Mouse (Mus musculus) frontal cortex, adult (tissue): Measurements from ENCODE around the gene Smlr1.

Source experiments
- ATAC-seq: cut with Nextera tagmentation; 2 replicates; pipeline ENCODE4 v1.9.2; 2017; ENCODE audit warnings: mild to moderate bottlenecking, moderate library complexity, mixed read lengths; ENCODE audit not compliant: low TSS enrichment

The Smlr1 gene

GRCm38 (mm10) chr10:25499323-25500071 lies 36.6 kb downstream of the Smlr1 start:
- peak; percentile 92 for ATAC-seq

- peak; percentile 94 for ATAC-seq
These were observed 47.6 kb downstream of the Smlr1 start for GRCm38 (mm10) chr10:25488456-25488855.

DNA sequence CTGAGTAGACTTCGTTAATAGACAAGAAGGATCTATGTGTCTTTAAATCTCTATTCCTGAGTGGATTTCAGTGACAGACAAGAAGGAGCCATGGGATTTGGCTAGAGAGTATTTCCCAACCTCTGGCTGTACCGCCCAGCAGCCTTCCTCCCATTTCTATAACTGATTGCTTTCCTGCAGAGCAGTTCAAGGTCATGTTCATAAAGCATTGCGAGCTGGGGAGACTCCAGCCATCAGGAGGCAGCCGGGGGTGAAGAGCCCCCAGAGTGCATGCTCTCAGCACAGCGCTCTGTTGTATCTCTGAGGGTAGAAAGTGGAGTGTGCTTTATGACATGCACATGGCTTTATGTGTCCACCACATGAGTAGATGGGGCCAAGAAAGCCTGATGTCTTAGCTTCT lies 53.3 kb downstream of the Smlr1 start:
- ATAC-seq: no peak

DNA sequence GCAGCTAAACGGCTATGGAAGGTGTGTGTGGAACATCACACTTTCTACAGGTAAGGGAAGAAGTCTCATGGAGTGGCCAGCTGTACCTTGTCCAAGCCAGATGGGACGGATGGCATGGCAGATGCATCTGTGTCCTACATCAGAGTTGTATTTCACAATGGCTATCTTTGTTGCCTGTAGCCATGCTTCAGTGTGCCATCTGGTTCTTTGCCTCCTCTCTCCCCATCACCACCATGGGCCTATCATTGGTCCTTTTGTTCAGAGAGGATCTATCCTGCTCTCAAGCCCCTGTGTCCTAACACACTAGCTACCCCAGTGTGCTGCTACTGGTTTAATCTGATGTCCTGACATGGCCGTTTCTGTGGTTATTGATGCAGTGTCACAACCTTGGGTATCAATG lies 56.4 kb downstream of the Smlr1 start:
- peak; percentile 79 for ATAC-seq
